Mouse (Mus musculus): ENCODE measurements at regions not wholly inside any gene's neighbourhood (a gene's known extent, or its start where the extent isn't known, plus 50 kb on each side); places are given as distances from the start of the nearest gene placed in this dataset.

GRCm38 (mm10) chr3:133711518-133711917 lies 166.6 kb upstream of the Tet2 start:
- Histone ChIP-seq H3K4me1 (ENCODE audit: control insufficient read depth, insufficient read depth, low read length) (no peaks in the 10 kb centered on the region), H3K36me3 (ENCODE audit: control insufficient read depth, insufficient read depth, low read length) (no peaks in the 10 kb centered on the region), H3K27me3 (ENCODE audit: control insufficient read depth, insufficient read depth, low read length) (no peaks in the 10 kb centered on the region), H3K4me3 (replicated peaks; ENCODE audit: low read length) (no peak overlapping the region), H3K4me2 (replicated peaks; ENCODE audit: low read depth, low read length, severe bottlenecking) (no peak overlapping the region), H3K9ac (ENCODE audit: low read depth, low read length, severe bottlenecking) (no peak overlapping the region), H3K9me3 (ENCODE audit: control insufficient read depth, low read length) (no peaks in the 10 kb centered on the region), H3K27ac (replicated peaks; ENCODE audit: low read depth, low read length) (no peak overlapping the region)
- ATAC-seq (ENCODE audit: low FRiP score, low read depth) (no peak), DNase-seq (ENCODE audit: low spot score) (no peak)
- no peak for TF ChIP-seq POLR2A (IDR thresholded peaks at IDR 0.05; ENCODE audit: borderline replicate concordance, extremely low read depth, insufficient read depth, insufficient read length)
- WGBS = 83% methylated on average over 1 of the region's 1 CpGs

GRCm38 (mm10) chr3:133722550-133723290 lies 177.8 kb upstream of the Tet2 start:
- H3K27ac ChIP-seq (replicated peaks; ENCODE audit: low read depth, low read length) = no peak overlapping the region
- H3K9ac ChIP-seq (ENCODE audit: low read depth, low read length, severe bottlenecking) = no peak overlapping the region
- H3K36me3 ChIP-seq (ENCODE audit: control insufficient read depth, insufficient read depth, low read length) = no peaks in the 10 kb centered on the region
- no peak overlapping the region for H3K4me3 ChIP-seq (replicated peaks; ENCODE audit: low read length)
- DNase-seq (ENCODE audit: low spot score) = no peak
- H3K27me3 ChIP-seq (ENCODE audit: control insufficient read depth, insufficient read depth, low read length) = no peaks in the 10 kb centered on the region
- H3K4me1 ChIP-seq (ENCODE audit: control insufficient read depth, insufficient read depth, low read length) = no peaks in the 10 kb centered on the region
- H3K4me2 ChIP-seq (replicated peaks; ENCODE audit: low read depth, low read length, severe bottlenecking) = no peak overlapping the region
- ATAC-seq (ENCODE audit: low FRiP score, low read depth) = no peak
- no peaks in the 10 kb centered on the region for H3K9me3 ChIP-seq (ENCODE audit: control insufficient read depth, low read length)
- WGBS = 52% methylated on average over 3 of the region's 3 CpGs
- TF ChIP-seq POLR2A (IDR thresholded peaks at IDR 0.05; ENCODE audit: borderline replicate concordance, extremely low read depth, insufficient read depth, insufficient read length) = no peak

- H3K36me3 ChIP-seq (ENCODE audit: control insufficient read depth, insufficient read depth, low read length) = no peaks in the 10 kb centered on the region
- no peak for DNase-seq (ENCODE audit: low spot score)
- H3K27me3 ChIP-seq (ENCODE audit: control insufficient read depth, insufficient read depth, low read length) = no peaks in the 10 kb centered on the region
- no peaks in the 10 kb centered on the region for H3K4me1 ChIP-seq (ENCODE audit: control insufficient read depth, insufficient read depth, low read length)
- TF ChIP-seq POLR2A (IDR thresholded peaks at IDR 0.05; ENCODE audit: borderline replicate concordance, extremely low read depth, insufficient read depth, insufficient read length) = no peak
- no peak overlapping the region for H3K9ac ChIP-seq (ENCODE audit: low read depth, low read length, severe bottlenecking)
- no peaks in the 10 kb centered on the region for H3K9me3 ChIP-seq (ENCODE audit: control insufficient read depth, low read length)
- H3K4me2 ChIP-seq (replicated peaks; ENCODE audit: low read depth, low read length, severe bottlenecking) = no peak overlapping the region
- H3K4me3 ChIP-seq (replicated peaks; ENCODE audit: low read length) = no peak overlapping the region
- ATAC-seq (ENCODE audit: low FRiP score, low read depth) = no peak
- H3K27ac ChIP-seq (replicated peaks; ENCODE audit: low read depth, low read length) = no peak overlapping the region
- WGBS = 90% methylated on average over 6 of the region's 6 CpGs
Measured at GRCm38 (mm10) chr3:133726831-133727230, 181.9 kb upstream of the Tet2 start.

- H3K27me3 ChIP-seq (ENCODE audit: control insufficient read depth, insufficient read depth, low read length) = no peaks in the 10 kb centered on the region
- H3K4me2 ChIP-seq (replicated peaks; ENCODE audit: low read depth, low read length, severe bottlenecking) = no peak overlapping the region
- WGBS = 69% methylated on average over 1 of the region's 1 CpGs
- no peaks in the 10 kb centered on the region for H3K9me3 ChIP-seq (ENCODE audit: control insufficient read depth, low read length)
- no peak for TF ChIP-seq POLR2A (IDR thresholded peaks at IDR 0.05; ENCODE audit: borderline replicate concordance, extremely low read depth, insufficient read depth, insufficient read length)
- no peak for DNase-seq (ENCODE audit: low spot score)
- ATAC-seq (ENCODE audit: low FRiP score, low read depth) = no peak
- H3K4me3 ChIP-seq (replicated peaks; ENCODE audit: low read length) = no peak overlapping the region
- no peaks in the 10 kb centered on the region for H3K4me1 ChIP-seq (ENCODE audit: control insufficient read depth, insufficient read depth, low read length)
- H3K36me3 ChIP-seq (ENCODE audit: control insufficient read depth, insufficient read depth, low read length) = no peaks in the 10 kb centered on the region
- no peak overlapping the region for H3K27ac ChIP-seq (replicated peaks; ENCODE audit: low read depth, low read length)
- no peak overlapping the region for H3K9ac ChIP-seq (ENCODE audit: low read depth, low read length, severe bottlenecking)
Measured at GRCm38 (mm10) chr3:133735603-133736002, 190.7 kb upstream of the Tet2 start.

GRCm38 (mm10) chr3:133738936-133739335 lies 194.0 kb upstream of the Tet2 start:
- Histone ChIP-seq H3K4me3 (replicated peaks; ENCODE audit: low read length) (no peak overlapping the region), H3K9me3 (ENCODE audit: control insufficient read depth, low read length) (no peaks in the 10 kb centered on the region), H3K27me3 (ENCODE audit: control insufficient read depth, insufficient read depth, low read length) (no peaks in the 10 kb centered on the region), H3K27ac (replicated peaks; ENCODE audit: low read depth, low read length) (no peak overlapping the region), H3K9ac (ENCODE audit: low read depth, low read length, severe bottlenecking) (no peak overlapping the region), H3K4me2 (replicated peaks; ENCODE audit: low read depth, low read length, severe bottlenecking) (no peak overlapping the region), H3K4me1 (ENCODE audit: control insufficient read depth, insufficient read depth, low read length) (no peaks in the 10 kb centered on the region), H3K36me3 (ENCODE audit: control insufficient read depth, insufficient read depth, low read length) (no peaks in the 10 kb centered on the region)
- no peak for TF ChIP-seq POLR2A (IDR thresholded peaks at IDR 0.05; ENCODE audit: borderline replicate concordance, extremely low read depth, insufficient read depth, insufficient read length)
- DNase-seq (ENCODE audit: low spot score) (no peak), ATAC-seq (ENCODE audit: low FRiP score, low read depth) (no peak)
- 92% methylated on average over 2 of the region's 2 CpGs for WGBS
